Mouse (Mus musculus) cerebellum, adult 8-10 months (tissue): ENCODE measurements at regions not wholly inside any gene's neighbourhood (a gene's known extent, or its start where the extent isn't known, plus 50 kb on each side); places are given as distances from the start of the nearest gene placed in this dataset.
A peak's percentile ranks its signal among the peaks of the same experiment; 100 is the strongest.

Experiments used
- DNase-seq: peaks from one replicate; pipeline ENCODE4 v3.0.0; 2022

- peak; percentile 63 for DNase-seq
These were observed 100.0 kb upstream of the Irx4 start for GRCm38 (mm10) chr13:73160289-73160688.

GRCm38 (mm10) chr13:73170301-73170700 is 90.0 kb upstream of the Irx4 start:
- DNase-seq = no peak

- no peak for DNase-seq
These were observed 52.3 kb upstream of the Irx4 start for GRCm38 (mm10) chr13:73207931-73208448.
